Mouse (Mus musculus): ENCODE measurements around the gene Adamtsl2.

The Adamtsl2 gene

DNA sequence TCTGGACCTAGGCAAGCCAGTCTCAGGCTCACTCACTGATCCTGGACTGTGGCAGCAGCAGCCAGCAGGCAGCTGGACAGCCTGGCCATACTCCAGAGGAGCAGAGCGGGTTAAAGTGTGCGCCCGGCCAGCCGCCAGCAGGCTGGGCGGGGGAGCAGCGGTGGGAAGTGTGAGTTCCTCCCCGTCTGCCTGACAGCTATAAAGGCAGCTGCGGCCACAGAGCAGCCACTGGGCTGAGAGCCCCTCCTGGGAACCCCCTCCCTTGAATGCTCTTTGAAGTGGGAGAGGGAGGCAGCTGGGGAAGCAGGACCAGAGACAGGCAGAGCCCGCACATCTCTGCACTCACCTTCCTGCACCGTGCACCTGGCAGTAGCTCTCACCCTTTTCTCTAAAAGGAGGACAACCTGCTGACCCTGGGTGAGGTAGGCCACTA is at the start of gene Adamtsl2:
TSS of gene Adamtsl2 (plus strand) at position 228 of the 433 bp plus-strand sequence.
- peak in 1 of 2 experiments; percentile 34 for DNase-seq

DNA sequence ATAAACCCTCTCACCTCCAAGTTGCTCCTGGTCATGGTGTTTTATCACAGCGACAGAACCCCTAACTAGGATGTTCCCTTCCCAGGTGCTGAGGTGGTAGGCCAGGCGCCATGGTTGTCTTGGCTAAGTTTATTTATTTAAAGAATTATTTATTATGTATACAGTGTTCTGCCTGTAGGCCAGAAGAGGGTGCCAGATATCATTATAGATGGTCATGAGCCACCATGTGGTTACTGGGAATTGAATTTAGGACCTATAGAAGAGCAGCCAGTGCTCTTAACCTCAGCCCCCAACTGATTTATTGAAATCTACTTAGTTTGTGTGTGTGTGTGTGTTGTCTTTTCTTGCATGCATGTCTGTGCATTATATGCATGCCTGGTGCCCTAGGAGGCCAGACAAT is 46.8 kb upstream of the Adamtsl2 start:
- DNase-seq = no peak

GRCm38 (mm10) chr2:27036003-27036402 is 43.2 kb upstream of the Adamtsl2 start:
- no peak for DNase-seq

- no peak for DNase-seq
These were observed 42.2 kb upstream of the Adamtsl2 start for GRCm38 (mm10) chr2:27037008-27037407.

DNA sequence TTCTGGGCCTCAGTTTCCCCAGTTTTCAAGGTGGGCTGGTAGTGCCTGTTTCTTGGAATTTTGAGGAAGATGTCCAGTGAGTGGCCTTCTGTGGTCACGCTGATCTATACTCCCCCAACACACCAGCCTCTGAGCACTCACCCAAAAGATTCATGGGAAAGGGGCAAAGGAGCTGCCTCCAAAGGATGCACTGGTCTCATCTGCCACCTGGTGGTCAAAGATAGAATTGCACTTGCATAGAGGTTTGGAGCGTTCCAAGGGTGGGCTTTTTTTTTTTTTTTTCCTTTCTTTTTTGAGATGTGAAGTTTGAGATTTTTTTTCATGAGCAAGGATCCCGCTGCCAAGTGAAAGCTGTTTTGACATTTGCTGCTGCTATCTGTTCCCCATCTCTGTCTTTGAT is 40.6 kb upstream of the Adamtsl2 start:
- DNase-seq = peak; percentile 80 to 82

DNA sequence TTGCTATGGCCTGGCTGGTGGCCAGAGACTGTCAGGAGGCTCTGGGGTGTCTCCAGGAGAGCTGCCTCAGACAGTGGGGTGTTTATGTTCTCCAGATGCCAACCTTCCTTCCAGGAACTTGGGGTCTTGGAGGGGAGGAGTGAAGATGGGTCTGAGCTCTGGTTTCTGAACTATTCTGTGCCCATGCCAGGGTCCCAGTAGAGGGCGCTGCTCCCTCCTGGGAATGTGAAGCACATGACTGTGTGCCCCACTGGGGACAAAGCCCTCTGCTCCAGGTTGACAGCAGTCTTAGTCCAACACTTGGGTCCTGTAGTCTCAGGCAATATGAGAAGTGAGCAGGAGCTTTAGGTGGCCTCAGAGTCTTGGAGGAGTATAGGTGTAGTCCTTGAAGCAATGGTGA is 39.9 kb upstream of the Adamtsl2 start:
- peak; percentile 23 to 35 for DNase-seq

GRCm38 (mm10) chr2:27042131-27042844 is 36.9 kb upstream of the Adamtsl2 start:
- DNase-seq = no peak

- DNase-seq = peak; percentile 76 to 79
These were observed 35.7 kb upstream of the Adamtsl2 start for GRCm38 (mm10) chr2:27043461-27043860.

GRCm38 (mm10) chr2:27044166-27044565 is 35.0 kb upstream of the Adamtsl2 start:
- DNase-seq = no peak

DNA sequence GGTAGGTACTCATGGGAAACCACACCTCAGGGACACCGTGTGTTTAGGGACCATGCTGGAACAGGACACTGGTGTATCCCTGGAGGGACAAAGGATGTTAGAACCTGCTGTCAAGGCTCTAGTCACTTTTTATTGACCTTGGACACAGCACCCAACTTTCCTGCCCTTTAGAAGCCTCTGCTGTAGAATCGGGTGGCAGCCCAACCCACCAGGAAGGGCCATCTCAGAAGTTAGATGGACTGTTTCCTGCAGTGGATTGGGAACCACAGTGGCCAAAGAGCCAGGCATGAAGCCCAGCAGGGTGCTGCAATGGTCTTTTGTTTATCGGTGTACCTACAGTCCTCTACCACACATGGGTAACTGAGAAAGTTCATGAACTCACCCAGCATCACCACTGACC is 34.5 kb upstream of the Adamtsl2 start:
- no peak for DNase-seq

- no peak for DNase-seq
These were observed 33.0 kb upstream of the Adamtsl2 start for GRCm38 (mm10) chr2:27045979-27046770.

DNA sequence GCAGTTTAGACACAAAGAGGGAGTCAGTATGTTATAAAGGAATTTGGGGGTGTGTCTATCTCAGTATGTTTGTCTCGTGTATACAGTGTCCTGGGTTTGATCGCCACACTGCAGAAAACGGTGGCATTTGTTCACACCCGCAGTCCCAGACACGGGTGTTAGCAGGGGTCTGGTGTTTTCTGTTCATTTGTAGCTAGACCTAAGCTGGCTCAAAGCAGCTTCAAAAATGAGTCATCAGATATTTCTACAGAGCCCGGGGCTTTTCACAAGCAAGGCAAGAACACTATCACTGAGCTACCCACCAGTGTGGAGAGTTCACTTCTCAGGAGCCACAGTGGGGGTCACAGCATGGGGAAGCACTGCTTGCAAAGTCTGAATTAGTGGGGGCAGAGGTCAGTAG is 29.8 kb upstream of the Adamtsl2 start:
- no peak for DNase-seq

DNA sequence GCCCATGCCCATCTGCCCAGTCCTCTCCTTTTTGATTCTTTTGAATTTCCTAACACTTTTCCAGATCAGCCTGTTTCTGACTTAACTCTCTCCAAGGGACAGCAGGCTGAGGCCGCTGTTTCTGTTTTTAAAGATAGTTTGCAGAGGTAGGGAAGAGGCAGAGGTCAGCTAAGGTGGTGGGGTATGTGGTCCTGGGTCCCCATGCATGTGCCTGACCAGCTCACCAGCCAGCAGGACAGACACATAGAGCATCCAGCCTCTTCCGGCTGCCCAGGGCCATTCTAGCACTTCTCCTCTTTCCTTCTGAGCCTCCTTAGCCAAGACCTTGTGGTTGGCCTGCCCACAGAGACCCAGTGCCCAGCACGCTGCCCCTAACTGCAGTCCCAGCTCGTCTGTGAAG is 20.9 kb upstream of the Adamtsl2 start:
- DNase-seq = no peak

GRCm38 (mm10) chr2:27058751-27059150 is 20.4 kb upstream of the Adamtsl2 start:
- DNase-seq = no peak

GRCm38 (mm10) chr2:27059187-27059586 is 20.0 kb upstream of the Adamtsl2 start:
- DNase-seq = no peak

- DNase-seq = no peak
These were observed 12.1 kb upstream of the Adamtsl2 start for GRCm38 (mm10) chr2:27067124-27067523.

- DNase-seq = no peak
These were observed 11.2 kb upstream of the Adamtsl2 start for GRCm38 (mm10) chr2:27067996-27068395.

- no peak for DNase-seq
These were observed 9.5 kb upstream of the Adamtsl2 start for GRCm38 (mm10) chr2:27069646-27070045.

GRCm38 (mm10) chr2:27070247-27070813 is 8.8 kb upstream of the Adamtsl2 start:
- DNase-seq = no peak

DNA sequence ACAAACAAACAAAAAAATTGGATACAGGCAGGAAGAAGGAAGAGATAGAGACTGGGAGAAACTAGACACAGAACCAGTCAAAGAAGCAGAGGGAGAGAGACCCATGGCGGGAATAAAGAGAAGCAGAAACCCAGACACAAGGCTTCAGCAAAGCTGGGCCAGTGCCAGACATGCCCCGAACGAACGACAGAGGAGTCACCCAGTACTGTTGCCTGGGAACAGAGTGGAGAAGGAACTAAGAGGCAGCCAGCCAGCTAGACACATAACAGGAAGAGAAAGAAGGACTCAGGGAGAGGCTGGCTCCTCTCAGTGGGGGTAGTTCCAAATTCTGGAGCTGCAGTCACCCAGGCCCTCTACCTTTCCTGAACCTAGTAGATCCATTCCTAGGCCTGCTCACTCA is 8.0 kb upstream of the Adamtsl2 start:
- DNase-seq = no peak

GRCm38 (mm10) chr2:27071978-27072377 is 7.2 kb upstream of the Adamtsl2 start, which contains the start of gene Mymk:
Mymk (minus strand) TSS chr2:27072179.
- no peak for DNase-seq

GRCm38 (mm10) chr2:27073407-27073806 is 5.8 kb upstream of the Adamtsl2 start:
- no peak for DNase-seq

DNA sequence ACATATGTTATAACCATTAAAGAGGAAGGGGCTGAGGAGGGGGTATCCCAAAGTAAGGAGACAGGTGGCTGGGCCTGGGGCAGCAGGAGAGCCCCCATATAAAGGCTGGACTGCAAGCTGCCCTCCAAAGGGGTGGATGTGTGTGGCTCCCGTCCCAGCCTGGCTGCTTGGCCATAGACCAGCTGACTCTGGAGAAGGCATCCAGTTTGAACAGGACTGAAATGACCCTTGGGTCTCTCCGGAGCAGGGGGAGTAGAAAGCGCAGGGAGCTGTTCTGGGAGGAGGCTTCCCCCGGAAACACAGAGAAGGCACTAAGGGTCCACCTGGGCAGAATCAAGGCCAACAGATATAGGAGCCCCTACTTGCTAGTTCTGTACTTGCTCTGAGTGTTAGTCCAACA is 4.4 kb upstream of the Adamtsl2 start:
- no peak for DNase-seq

GRCm38 (mm10) chr2:27075485-27075884 is 3.7 kb upstream of the Adamtsl2 start:
- DNase-seq = peak; percentile 61 to 67

Measured in B cell, adult 2 months (primary cell).